Mouse (Mus musculus): ENCODE measurements at regions not wholly inside any gene's neighbourhood (a gene's known extent, or its start where the extent isn't known, plus 50 kb on each side); places are given as distances from the start of the nearest gene placed in this dataset.

GRCm38 (mm10) chr6:88964071-88964470 lies 62.0 kb downstream of the Tpra1 start:
- no peak for DNase-seq

GRCm38 (mm10) chr6:88964911-88965310 lies 62.9 kb downstream of the Tpra1 start:
- no peak for DNase-seq

GRCm38 (mm10) chr6:88965361-88966226 lies 63.5 kb downstream of the Tpra1 start:
- no peak for DNase-seq

- DNase-seq, result no peak
Observed at GRCm38 (mm10) chr6:88966501-88966900, 64.5 kb downstream of the Tpra1 start.

- no peak for DNase-seq
Observed at GRCm38 (mm10) chr6:88968842-88969241, 66.8 kb downstream of the Tpra1 start.

GRCm38 (mm10) chr6:88971729-88972128 lies 69.7 kb downstream of the Tpra1 start:
- DNase-seq, result no peak

GRCm38 (mm10) chr6:88974457-88974856 lies 72.4 kb downstream of the Tpra1 start:
- DNase-seq, result no peak

- no peak for DNase-seq
Observed at GRCm38 (mm10) chr6:88976581-88976980, 74.5 kb downstream of the Tpra1 start.

GRCm38 (mm10) chr6:88976994-88977393 lies 74.9 kb downstream of the Tpra1 start:
- peak; percentile 8 for DNase-seq

GRCm38 (mm10) chr6:88978970-88979369 lies 76.9 kb downstream of the Tpra1 start:
- no peak for DNase-seq

GRCm38 (mm10) chr6:88980112-88980511 lies 78.1 kb downstream of the Tpra1 start:
- DNase-seq, result peak; percentile 38

- DNase-seq, result no peak
Observed at GRCm38 (mm10) chr6:88981544-88981943, 79.5 kb downstream of the Tpra1 start.

- DNase-seq, result no peak
Observed at GRCm38 (mm10) chr6:88984170-88984569, 82.1 kb downstream of the Tpra1 start.

- DNase-seq, result no peak
Observed at GRCm38 (mm10) chr6:88984863-88985262, 82.8 kb downstream of the Tpra1 start.

GRCm38 (mm10) chr6:88988551-88988950 lies 86.5 kb downstream of the Tpra1 start:
- no peak for DNase-seq

GRCm38 (mm10) chr6:88989617-88990299 lies 87.7 kb downstream of the Tpra1 start:
- DNase-seq, result no peak

GRCm38 (mm10) chr6:88990300-88990685 lies 88.2 kb downstream of the Tpra1 start:
- no peak for DNase-seq

GRCm38 (mm10) chr6:88995077-88995476 lies 93.0 kb downstream of the Tpra1 start:
- no peak for DNase-seq

- DNase-seq, result no peak
Observed at GRCm38 (mm10) chr6:88998927-88999722, 97.1 kb downstream of the Tpra1 start.

- no peak for DNase-seq
Observed at GRCm38 (mm10) chr6:89000359-89000758, 98.3 kb downstream of the Tpra1 start.

- DNase-seq, result peak; percentile 26
Observed at GRCm38 (mm10) chr6:89003197-89003923, 101.3 kb downstream of the Tpra1 start.

- DNase-seq, result no peak
Observed at GRCm38 (mm10) chr6:89005094-89005493, 103.0 kb downstream of the Tpra1 start.

GRCm38 (mm10) chr6:89006997-89007396 lies 104.9 kb downstream of the Tpra1 start:
- DNase-seq, result no peak

All from thymus, postnatal 25 days (tissue).